Mouse (Mus musculus): ENCODE data around the gene Plppr1. TPM values are rescaled to one million over a fixed set of nuclear protein-coding genes. Genes with fewer than 3 reads are reported as not detected.

Gene Plppr1
- polyA plus RNA-seq, 1 experiment from 2014 or later = 5.9 TPM

- no peak overlapping the region for H3K4me2 ChIP-seq (replicated peaks)
- H3K27me3 ChIP-seq = no peaks in the 10 kb centered on the region
- H3K9ac ChIP-seq = no peak overlapping the region
- no peak for ATAC-seq (ENCODE audit: insufficient number of reproducible peaks, insufficient read depth, low FRiP score, low TSS enrichment)
- no peaks in the 10 kb centered on the region for H3K4me1 ChIP-seq
- 64% methylated on average over 3 of the region's 3 CpGs for WGBS
- H3K27ac ChIP-seq = no peak overlapping the region
- no peak overlapping the region for H3K4me3 ChIP-seq
- no peaks in the 10 kb centered on the region for H3K36me3 ChIP-seq
- no peaks in the 10 kb centered on the region for H3K9me3 ChIP-seq
Measured at GRCm38 (mm10) chr4:49189991-49190526, 131.0 kb downstream of the Plppr1 start.

GRCm38 (mm10) chr4:49197125-49197747 is 138.2 kb downstream of the Plppr1 start:
- Histone ChIP-seq H3K9me3 (no peaks in the 10 kb centered on the region), H3K4me3 (no peak overlapping the region), H3K9ac (no peak overlapping the region), H3K4me2 (replicated peaks) (no peak overlapping the region), H3K4me1 (no peaks in the 10 kb centered on the region), H3K27me3 (no peaks in the 10 kb centered on the region), H3K27ac (no peak overlapping the region), H3K36me3 (no peaks in the 10 kb centered on the region)
- 81% methylated on average over 8 of the region's 8 CpGs for WGBS
- ATAC-seq (ENCODE audit: insufficient number of reproducible peaks, insufficient read depth, low FRiP score, low TSS enrichment) = no peak

DNA sequence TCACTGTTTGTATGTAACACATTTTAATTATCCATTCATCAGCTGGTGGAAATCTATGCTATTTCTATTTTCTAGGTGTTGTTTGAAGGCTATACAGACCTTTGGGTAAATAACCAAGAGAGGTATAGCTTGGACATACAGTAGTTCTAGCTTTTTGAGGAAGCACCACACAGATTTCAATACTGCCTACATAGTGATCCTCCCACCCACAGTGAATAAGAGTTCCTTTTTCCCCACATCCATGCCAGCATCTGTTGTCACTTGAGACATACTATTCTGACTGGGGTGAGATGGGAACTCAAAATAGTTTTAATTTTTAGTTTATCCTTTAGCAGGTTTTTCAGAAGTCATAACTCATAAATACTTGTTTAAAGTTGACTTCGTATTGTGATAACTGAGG is 151.4 kb downstream of the Plppr1 start:
- H3K4me2 ChIP-seq (replicated peaks) = no peak overlapping the region
- no peaks in the 10 kb centered on the region for H3K27me3 ChIP-seq
- 89% methylated on average over 1 of the region's 1 CpGs for WGBS
- H3K9ac ChIP-seq = no peak overlapping the region
- no peaks in the 10 kb centered on the region for H3K36me3 ChIP-seq
- H3K9me3 ChIP-seq = no peaks in the 10 kb centered on the region
- H3K4me1 ChIP-seq = no peaks in the 10 kb centered on the region
- no peak overlapping the region for H3K27ac ChIP-seq
- H3K4me3 ChIP-seq = no peak overlapping the region
- no peak for ATAC-seq (ENCODE audit: insufficient number of reproducible peaks, insufficient read depth, low FRiP score, low TSS enrichment)

DNA sequence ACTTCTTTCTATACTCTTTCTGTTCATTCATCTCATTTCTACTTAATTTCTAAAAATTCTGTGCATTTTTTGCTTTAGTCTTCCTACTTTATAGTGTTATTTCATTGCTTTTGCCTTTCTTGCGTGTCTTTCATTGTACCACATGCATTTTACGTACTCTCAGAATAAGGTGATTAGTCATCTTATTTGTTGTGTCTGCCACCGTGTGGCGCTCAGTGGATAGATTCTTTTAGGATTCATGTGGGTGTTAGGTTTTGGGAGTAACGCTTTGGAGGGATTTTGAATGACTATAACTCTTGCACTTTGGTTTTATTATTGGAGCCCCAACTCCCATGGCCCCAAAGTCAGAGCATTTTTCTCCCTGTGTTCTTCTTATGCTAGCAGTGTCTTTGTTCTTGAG is 152.5 kb downstream of the Plppr1 start:
- Histone ChIP-seq H3K4me1 (no peaks in the 10 kb centered on the region), H3K4me2 (replicated peaks) (no peak overlapping the region), H3K9me3 (no peaks in the 10 kb centered on the region), H3K9ac (no peak overlapping the region), H3K36me3 (no peaks in the 10 kb centered on the region), H3K27ac (no peak overlapping the region), H3K4me3 (no peak overlapping the region), H3K27me3 (no peaks in the 10 kb centered on the region)
- ATAC-seq (ENCODE audit: insufficient number of reproducible peaks, insufficient read depth, low FRiP score, low TSS enrichment) = no peak
- 70% methylated on average over 5 of the region's 5 CpGs for WGBS

DNA sequence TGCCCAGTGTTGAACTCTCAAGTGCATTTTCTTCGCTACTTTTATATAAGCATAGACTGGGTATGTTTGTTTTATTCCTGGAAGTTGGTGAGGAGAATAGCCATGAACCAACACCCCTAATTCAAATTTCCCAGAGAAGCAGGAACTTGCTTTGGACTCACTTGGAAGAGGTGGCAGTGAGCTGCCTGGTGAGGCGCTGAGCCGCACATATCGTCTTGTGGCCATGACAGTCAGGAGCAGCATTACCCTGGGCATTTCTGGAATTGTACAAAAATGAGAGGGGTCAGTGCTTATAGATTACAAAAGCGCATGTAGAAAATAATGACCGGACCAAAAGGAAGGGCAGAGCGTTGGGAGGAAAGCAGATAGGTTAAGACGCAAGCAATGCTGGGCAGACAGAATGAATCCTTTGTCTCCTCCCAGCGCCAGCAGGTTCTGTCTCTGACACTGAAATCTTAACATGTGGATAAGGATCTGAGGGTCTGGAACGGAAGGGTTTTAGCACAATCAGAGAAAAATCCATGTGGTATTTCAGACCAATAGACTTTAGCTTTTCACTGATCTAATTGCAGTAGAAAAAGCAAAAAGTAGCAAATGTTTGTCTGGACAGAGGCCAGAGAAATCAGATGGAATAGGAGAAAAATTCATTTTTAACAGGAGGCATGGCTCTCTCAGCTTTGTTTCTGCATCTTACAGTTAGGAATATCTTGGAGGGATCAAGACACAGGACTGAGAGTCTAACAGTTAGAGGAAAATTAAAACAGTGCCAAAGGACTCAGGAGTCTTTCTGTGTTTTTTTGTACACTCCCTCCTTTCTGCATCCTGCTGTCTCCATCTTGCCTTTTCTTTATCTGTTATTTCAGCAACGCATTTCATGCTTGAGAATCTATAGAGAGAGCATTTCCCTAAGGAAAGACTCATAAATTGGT is 153.8 kb downstream of the Plppr1 start:
- H3K27ac ChIP-seq = no peak overlapping the region
- no peak overlapping the region for H3K4me2 ChIP-seq (replicated peaks)
- H3K4me1 ChIP-seq = no peaks in the 10 kb centered on the region
- WGBS = 67% methylated on average over 11 of the region's 11 CpGs
- H3K9me3 ChIP-seq = no peaks in the 10 kb centered on the region
- ATAC-seq (ENCODE audit: insufficient number of reproducible peaks, insufficient read depth, low FRiP score, low TSS enrichment) = no peak
- no peak overlapping the region for H3K9ac ChIP-seq
- H3K4me3 ChIP-seq = no peak overlapping the region
- H3K27me3 ChIP-seq = no peaks in the 10 kb centered on the region
- H3K36me3 ChIP-seq = no peaks in the 10 kb centered on the region

DNA sequence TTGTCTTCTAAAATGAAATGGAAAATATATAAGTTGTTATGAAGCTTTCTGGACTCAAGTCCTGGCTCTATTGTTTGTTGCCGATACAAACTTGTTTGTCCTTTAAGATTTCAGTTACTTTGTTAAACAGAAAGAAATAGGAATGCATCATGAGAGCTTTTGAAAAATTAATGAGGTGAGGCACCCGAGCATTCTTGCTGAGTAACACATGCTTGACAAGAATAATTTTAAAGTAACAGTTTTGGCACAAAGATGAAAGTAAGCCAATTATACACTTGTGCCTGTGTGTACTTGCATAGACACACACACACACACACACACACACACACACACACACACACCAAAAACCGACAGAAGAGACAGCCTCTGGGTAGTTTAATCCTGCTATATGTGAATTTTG is 155.3 kb downstream of the Plppr1 start:
- no peak overlapping the region for H3K4me3 ChIP-seq
- no peak for ATAC-seq (ENCODE audit: insufficient number of reproducible peaks, insufficient read depth, low FRiP score, low TSS enrichment)
- no peak overlapping the region for H3K9ac ChIP-seq
- no peaks in the 10 kb centered on the region for H3K27me3 ChIP-seq
- no peak overlapping the region for H3K27ac ChIP-seq
- no peaks in the 10 kb centered on the region for H3K9me3 ChIP-seq
- WGBS = 73% methylated on average over 3 of the region's 3 CpGs
- H3K4me1 ChIP-seq = no peaks in the 10 kb centered on the region
- H3K4me2 ChIP-seq (replicated peaks) = no peak overlapping the region
- H3K36me3 ChIP-seq = no peaks in the 10 kb centered on the region

DNA sequence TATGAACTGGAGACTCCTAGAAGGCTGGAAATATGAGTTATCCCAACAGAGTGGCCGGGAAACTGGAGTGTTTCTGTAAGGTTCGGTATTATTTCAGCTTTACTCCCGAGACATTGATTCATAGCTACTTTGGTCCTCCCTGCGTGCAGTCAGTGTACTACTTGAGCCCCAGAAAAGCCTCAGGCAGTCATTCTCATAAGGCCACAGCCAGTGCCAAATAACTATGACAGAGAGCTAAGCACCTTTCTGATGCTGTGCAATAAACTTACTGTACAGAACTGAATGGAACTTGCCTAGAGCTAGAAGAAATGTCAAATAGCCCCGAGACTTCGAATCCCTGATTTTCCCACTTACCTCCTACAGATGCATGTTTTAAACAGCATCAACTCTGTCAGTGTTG is 164.4 kb downstream of the Plppr1 start:
- Histone ChIP-seq H3K36me3 (no peaks in the 10 kb centered on the region), H3K4me2 (replicated peaks) (no peak overlapping the region), H3K9me3 (no peaks in the 10 kb centered on the region), H3K27ac (no peak overlapping the region), H3K27me3 (no peaks in the 10 kb centered on the region), H3K4me3 (no peak overlapping the region), H3K4me1 (no peaks in the 10 kb centered on the region), H3K9ac (no peak overlapping the region)
- no peak for ATAC-seq (ENCODE audit: insufficient number of reproducible peaks, insufficient read depth, low FRiP score, low TSS enrichment)
- WGBS = 76% methylated on average over 6 of the region's 6 CpGs

- no peak for ATAC-seq (ENCODE audit: insufficient number of reproducible peaks, insufficient read depth, low FRiP score, low TSS enrichment)
- no peak overlapping the region for H3K27ac ChIP-seq
Measured at GRCm38 (mm10) chr4:49225021-49225420, 165.9 kb downstream of the Plppr1 start.

GRCm38 (mm10) chr4:49232206-49233031 is 173.3 kb downstream of the Plppr1 start:
- H3K4me2 ChIP-seq (replicated peaks) = no peak overlapping the region
- WGBS = 68% methylated on average over 11 of the region's 11 CpGs
- H3K27ac ChIP-seq = no peak overlapping the region
- H3K9me3 ChIP-seq = no peaks in the 10 kb centered on the region
- H3K27me3 ChIP-seq = no peaks in the 10 kb centered on the region
- no peaks in the 10 kb centered on the region for H3K4me1 ChIP-seq
- H3K4me3 ChIP-seq = no peak overlapping the region
- no peak overlapping the region for H3K9ac ChIP-seq
- no peak for ATAC-seq (ENCODE audit: insufficient number of reproducible peaks, insufficient read depth, low FRiP score, low TSS enrichment)
- H3K36me3 ChIP-seq = no peaks in the 10 kb centered on the region

More at GRCm38 (mm10) chr4:49225021-49225420, 165.9 kb downstream of the Plppr1 start:
- Histone ChIP-seq H3K4me2 (replicated peaks) (no peak overlapping the region), H3K4me3 (no peak overlapping the region), H3K27me3 (no peaks in the 10 kb centered on the region), H3K9me3 (no peaks in the 10 kb centered on the region), H3K9ac (no peak overlapping the region), H3K4me1 (no peaks in the 10 kb centered on the region), H3K36me3 (no peaks in the 10 kb centered on the region)
- 58% methylated on average over 1 of the region's 1 CpGs for WGBS

- Histone ChIP-seq H3K9ac (no peak overlapping the region), H3K27ac (no peak overlapping the region), H3K4me3 (no peak overlapping the region), H3K4me2 (replicated peaks) (no peak overlapping the region), H3K27me3 (no peaks in the 10 kb centered on the region), H3K36me3 (no peaks in the 10 kb centered on the region), H3K4me1 (no peaks in the 10 kb centered on the region), H3K9me3 (no peaks in the 10 kb centered on the region)
- no peak for ATAC-seq (ENCODE audit: insufficient number of reproducible peaks, insufficient read depth, low FRiP score, low TSS enrichment)
- 36% methylated on average over 3 of the region's 3 CpGs for WGBS
Measured at GRCm38 (mm10) chr4:49233032-49233406, 173.9 kb downstream of the Plppr1 start.

- Histone ChIP-seq H3K9me3 (no peaks in the 10 kb centered on the region), H3K4me2 (replicated peaks) (no peak overlapping the region), H3K27ac (no peak overlapping the region), H3K4me3 (no peak overlapping the region), H3K27me3 (no peaks in the 10 kb centered on the region), H3K4me1 (no peaks in the 10 kb centered on the region), H3K36me3 (no peaks in the 10 kb centered on the region), H3K9ac (no peak overlapping the region)
- ATAC-seq (ENCODE audit: insufficient number of reproducible peaks, insufficient read depth, low FRiP score, low TSS enrichment) = no peak
- WGBS = 89% methylated on average over 4 of the region's 4 CpGs
Measured at GRCm38 (mm10) chr4:49238111-49238510, 179.0 kb downstream of the Plppr1 start.

Measured in embryonic facial prominence, embryonic 12.5 days (tissue).